Mouse (Mus musculus) layer of hippocampus, adult 18-20 months (tissue): Measurements from ENCODE around the gene Dio1. TPM values are rescaled to one million over a fixed set of nuclear protein-coding genes. Genes with fewer than 3 reads are reported as not detected.

Experiments used
- DNase-seq, 2 experiments: peaks; one replicate each; pipeline ENCODE4 v3.0.0; 2022; ENCODE audit warnings: low spot score in 2 of 2
- total RNA-seq, 2 experiments: library from RNA; stranded (reverse); gene quantifications; 2 replicates each; pipeline ENCODE4 v1.2.3; 2021

The Dio1 gene
- total RNA-seq, 2 experiments from 2014 or later: not detected

DNA sequence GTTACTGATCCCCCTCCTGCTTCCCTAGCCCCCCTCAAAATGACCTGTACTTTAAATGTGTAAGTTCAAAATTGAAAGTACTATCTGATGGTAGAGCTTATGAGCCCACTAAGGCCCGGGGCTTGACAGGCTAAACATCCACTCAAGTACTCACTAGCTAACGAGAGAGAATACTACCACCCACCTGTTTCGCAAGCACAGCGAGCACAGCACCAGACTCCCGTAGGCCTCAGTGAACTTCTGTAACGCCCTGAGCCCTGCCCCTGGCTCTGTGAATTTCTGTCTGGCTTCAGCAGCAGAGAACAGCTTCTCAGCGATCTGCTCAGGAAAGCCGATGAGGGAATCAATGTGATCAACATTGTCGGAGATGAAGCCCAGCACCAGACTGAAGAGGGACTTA lies 59.9 kb downstream of the Dio1 start:
- no peak for DNase-seq

DNA sequence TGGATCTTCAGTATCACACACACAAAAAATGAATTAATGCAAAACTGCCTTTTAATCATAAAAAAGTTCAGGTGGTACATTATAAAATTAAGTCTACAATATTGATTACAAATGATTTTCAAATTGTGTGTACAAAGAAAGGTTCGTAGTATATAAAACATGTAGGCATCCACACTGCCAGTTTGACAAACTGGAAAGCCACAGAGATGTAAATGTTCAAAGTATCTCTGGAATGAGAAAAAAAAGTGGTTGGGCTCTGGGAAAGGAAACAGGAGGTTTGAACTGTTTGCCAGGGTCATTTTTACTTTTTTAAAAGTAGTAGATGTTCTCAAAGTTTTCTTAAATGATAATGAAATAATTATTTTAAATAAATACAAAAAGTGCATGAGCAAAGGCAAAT lies 60.9 kb downstream of the Dio1 start:
- no peak for DNase-seq

- DNase-seq: no peak
Measured at GRCm38 (mm10) chr4:107245368-107245767, 61.6 kb downstream of the Dio1 start.

- no peak for DNase-seq
Measured at GRCm38 (mm10) chr4:107243365-107244333, 63.3 kb downstream of the Dio1 start.

Other genes starting within 250 kb of the Dio1 start
- 10 to 100 TPM; 56.7 to 58.7 TPM for gene Mrpl37, start 240.3 kb downstream of the Dio1 start, total RNA-seq
- gene Cyb5rl, start 240.2 kb downstream of the Dio1 start, total RNA-seq: 1 to 10 TPM; 7.8 TPM
- not detected for gene Cdcp2, start 210.3 kb downstream of the Dio1 start, total RNA-seq
- gene Tmem59, start 128.8 kb downstream of the Dio1 start, total RNA-seq: 100 to 1,000 TPM; 224 to 234 TPM
- gene Tceanc2, start 128.1 kb downstream of the Dio1 start, total RNA-seq: 10 to 100 TPM; 17.2 to 17.3 TPM
- gene Ldlrad1, start 98.0 kb downstream of the Dio1 start, total RNA-seq: not detected
- gene Lrrc42, start 53.6 kb downstream of the Dio1 start, total RNA-seq: 10 to 100 TPM; 35.7 to 37.7 TPM
- 10 to 100 TPM; 21.8 to 23.0 TPM for gene Hspb11, start 53.6 kb downstream of the Dio1 start, total RNA-seq
- gene Yipf1, start 7.2 kb upstream of the Dio1 start, total RNA-seq: 10 to 100 TPM; 54.9 to 58.4 TPM
- 10 to 100 TPM; 10.8 to 12.6 TPM for gene Ndc1, start 60.6 kb upstream of the Dio1 start, total RNA-seq
- 1 to 10 TPM; 2.1 to 2.4 TPM for gene Glis1, start 127.4 kb upstream of the Dio1 start, total RNA-seq